Mouse (Mus musculus) embryonic facial prominence, embryonic 10.5 days (tissue): ENCODE data around the gene Sbf2. TPM values are rescaled to one million over a fixed set of nuclear protein-coding genes. Genes with fewer than 3 reads are reported as not detected.

Source experiments
- DNase-seq: peaks from one replicate; pipeline ENCODE4 v3.0.0-alpha.2; 2017; ENCODE audit warnings: low spot score
- H3K27ac ChIP-seq: fragments of 300-500 bp; sonication (generic); replicated peaks from 2 replicates; pipeline ENCODE4 v1.5.1; 2016; ENCODE audit warnings: mild to moderate bottlenecking
- H3K27me3 ChIP-seq: fragments of 300-500 bp; sonication (generic); replicated peaks from 2 replicates; pipeline ENCODE4 v1.6.1; 2016; ENCODE audit warnings: low read depth, mild to moderate bottlenecking; ENCODE audit not compliant: poor library complexity, severe bottlenecking
- H3K36me3 ChIP-seq: fragments of 300-500 bp; sonication (generic); replicated peaks from 2 replicates; pipeline ENCODE4 v1.6.1; 2016; ENCODE audit warnings: mild to moderate bottlenecking, moderate library complexity
- H3K4me1 ChIP-seq: fragments of 300-500 bp; sonication (generic); 2 replicates; pipeline ENCODE4 v1.6.1; 2016
- H3K4me3 ChIP-seq: fragments of 300-500 bp; sonication (generic); 2 replicates; pipeline ENCODE4 v1.5.1; 2016; ENCODE audit warnings: mild to moderate bottlenecking, moderate library complexity
- H3K9me3 ChIP-seq: fragments of 300-500 bp; sonication (generic); 2 replicates; pipeline ENCODE4 v1.6.1; 2016; ENCODE audit warnings: mild to moderate bottlenecking
- WGBS: fragments of 180-500 bp; shearing (Covaris S2); methylation state at CpG from one replicate; pipeline ENCODE4 v1.1.7; 2016; 5-methylcytosine and 5-hydroxymethylcytosine counted together
- polyA plus RNA-seq: library from polyadenylated mRNA; unstranded; fragments of >200 nt; fragmentation: Nextera tagmentation; extraction: Ambion mirVana; gene quantifications from 2 replicates; pipeline ENCODE4 v1.2.1, GENCODE M21; 2016

Sbf2 gene
- 27.8 and 29.5 TPM in 2 replicates for polyA plus RNA-seq

- DNase-seq: peak; percentile 94
- Histone ChIP-seq H3K27ac (peak within 1 kb of the TSS; percentile 98), H3K36me3 (no peaks in the 10 kb centered on the region), H3K4me1 (peaks cover 22% of the 10 kb centered on the region), H3K27me3 (peaks cover 19% of the 10 kb centered on the region), H3K9me3 (no peaks in the 10 kb centered on the region), H3K4me3 (peak within 1 kb of the TSS; percentile 94)
- under 1% methylated on average over 127 of the region's 127 CpGs for WGBS
Observed at GRCm38 (mm10) chr7:110614133-110615063, at the start of gene Sbf2. Gene Sbf2, minus strand, starts transcription at chr7:110614922.

- peaks cover 3% of the 10 kb centered on the region; the same call in 1 of the 2 replicates for H3K9me3 ChIP-seq
- WGBS: 56% methylated on average over 3 of the region's 3 CpGs
- DNase-seq: no peak
- H3K4me1 ChIP-seq: no peaks in the 10 kb centered on the region
- no peaks in the 10 kb centered on the region for H3K36me3 ChIP-seq
- no peak overlapping the region for H3K4me3 ChIP-seq
- H3K27me3 ChIP-seq: no peaks in the 10 kb centered on the region
- H3K27ac ChIP-seq: no peak overlapping the region
Observed at GRCm38 (mm10) chr7:110658378-110658928, 43.7 kb upstream of the Sbf2 start.

DNA sequence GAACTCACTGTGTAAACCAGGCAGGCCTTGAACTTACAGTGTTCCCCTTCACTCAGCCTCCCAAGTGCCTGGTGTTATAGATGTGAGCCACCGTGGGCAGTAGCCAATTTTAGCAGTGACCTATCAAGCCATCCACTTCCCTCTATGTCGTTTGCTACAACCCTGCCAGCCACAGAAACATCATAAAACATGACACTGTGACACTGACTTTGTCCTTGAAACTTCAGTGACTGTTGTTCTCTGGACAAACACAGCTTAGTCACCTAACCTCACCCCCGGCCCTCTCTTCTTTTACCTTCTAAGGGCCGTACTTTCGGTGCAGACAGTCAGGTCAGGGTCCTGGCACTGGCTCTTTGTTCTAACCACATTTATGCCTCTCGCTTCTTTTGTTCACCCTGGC, 41.2 kb upstream of the Sbf2 start:
- Histone ChIP-seq H3K4me3 (no peak overlapping the region), H3K27me3 (no peaks in the 10 kb centered on the region), H3K9me3 (no peaks in the 10 kb centered on the region), H3K36me3 (no peaks in the 10 kb centered on the region), H3K27ac (no peak overlapping the region), H3K4me1 (no peaks in the 10 kb centered on the region)
- WGBS: 80% methylated on average over 6 of the region's 6 CpGs
- DNase-seq: no peak

- Histone ChIP-seq H3K9me3 (no peaks in the 10 kb centered on the region), H3K4me3 (no peak overlapping the region), H3K27me3 (no peaks in the 10 kb centered on the region), H3K4me1 (no peaks in the 10 kb centered on the region), H3K27ac (no peak overlapping the region), H3K36me3 (no peaks in the 10 kb centered on the region)
- no peak for DNase-seq
- WGBS: 76% methylated on average over 3 of the region's 3 CpGs
Observed at GRCm38 (mm10) chr7:110655230-110655629, 40.5 kb upstream of the Sbf2 start.

- peaks cover 7% of the 10 kb centered on the region for H3K9me3 ChIP-seq
- H3K4me1 ChIP-seq: no peaks in the 10 kb centered on the region
- H3K36me3 ChIP-seq: no peaks in the 10 kb centered on the region; the same call in 1 of the 2 replicates
- H3K4me3 ChIP-seq: no peak overlapping the region
- WGBS: 83% methylated on average over 6 of the region's 6 CpGs
- H3K27ac ChIP-seq: no peak overlapping the region
- DNase-seq: no peak
- no peaks in the 10 kb centered on the region for H3K27me3 ChIP-seq
Observed at GRCm38 (mm10) chr7:110651091-110651490, 36.4 kb upstream of the Sbf2 start.

- Histone ChIP-seq H3K4me1 (peaks cover 4% of the 10 kb centered on the region; the same call in 1 of the 2 replicates), H3K4me3 (no peak overlapping the region), H3K36me3 (no peaks in the 10 kb centered on the region; the same call in 1 of the 2 replicates), H3K27me3 (no peaks in the 10 kb centered on the region), H3K27ac (no peak overlapping the region), H3K9me3 (peaks cover 7% of the 10 kb centered on the region)
- DNase-seq: no peak
- WGBS: 82% methylated on average over 4 of the region's 4 CpGs
Observed at GRCm38 (mm10) chr7:110650491-110650890, 35.8 kb upstream of the Sbf2 start.

GRCm38 (mm10) chr7:110649133-110649987, 34.6 kb upstream of the Sbf2 start:
- peaks cover 7% of the 10 kb centered on the region for H3K9me3 ChIP-seq
- 85% methylated on average over 6 of the region's 6 CpGs for WGBS
- H3K27me3 ChIP-seq: no peaks in the 10 kb centered on the region
- H3K27ac ChIP-seq: no peak overlapping the region
- no peaks in the 10 kb centered on the region; the same call in 1 of the 2 replicates for H3K36me3 ChIP-seq
- DNase-seq: no peak
- H3K4me3 ChIP-seq: no peak overlapping the region
- H3K4me1 ChIP-seq: peaks cover 9% of the 10 kb centered on the region; the same call in 1 of the 2 replicates

DNA sequence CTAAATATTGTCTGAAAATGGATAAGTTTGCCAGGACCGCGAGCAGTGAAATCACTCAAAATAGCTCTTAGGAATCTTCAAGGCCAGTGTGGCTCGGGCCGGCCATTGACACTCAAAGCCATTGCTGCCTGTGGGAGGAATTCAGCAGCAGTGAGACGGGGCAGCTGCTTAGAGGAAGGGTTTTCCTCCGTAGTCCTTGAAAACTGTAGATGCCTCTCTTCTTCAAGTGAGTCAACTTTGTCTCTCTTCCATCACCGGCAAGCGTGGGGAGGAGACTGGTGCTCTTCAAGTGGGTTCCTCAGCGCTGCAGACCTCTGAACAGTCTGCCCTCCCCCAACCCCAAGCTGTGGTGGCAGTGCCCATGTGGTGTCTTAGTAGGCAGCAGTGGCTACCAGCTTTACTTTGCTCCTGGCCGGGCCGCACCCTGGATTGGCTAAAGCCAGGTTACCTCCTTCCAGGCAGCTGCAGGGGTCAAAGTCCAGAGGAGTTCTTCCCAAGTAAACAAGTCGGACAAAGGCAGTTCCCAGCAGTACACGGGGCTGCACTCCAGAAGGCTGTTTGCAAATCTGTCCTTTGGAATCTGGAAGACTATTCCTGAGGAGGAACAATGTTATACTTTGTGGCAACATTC, 33.8 kb upstream of the Sbf2 start:
- Histone ChIP-seq H3K27me3 (no peaks in the 10 kb centered on the region), H3K27ac (no peak overlapping the region), H3K4me3 (no peak overlapping the region), H3K4me1 (peaks cover 9% of the 10 kb centered on the region; the same call in 1 of the 2 replicates), H3K9me3 (peaks cover 7% of the 10 kb centered on the region), H3K36me3 (no peaks in the 10 kb centered on the region; the same call in 1 of the 2 replicates)
- DNase-seq: no peak
- WGBS: 84% methylated on average over 13 of the region's 13 CpGs

DNA sequence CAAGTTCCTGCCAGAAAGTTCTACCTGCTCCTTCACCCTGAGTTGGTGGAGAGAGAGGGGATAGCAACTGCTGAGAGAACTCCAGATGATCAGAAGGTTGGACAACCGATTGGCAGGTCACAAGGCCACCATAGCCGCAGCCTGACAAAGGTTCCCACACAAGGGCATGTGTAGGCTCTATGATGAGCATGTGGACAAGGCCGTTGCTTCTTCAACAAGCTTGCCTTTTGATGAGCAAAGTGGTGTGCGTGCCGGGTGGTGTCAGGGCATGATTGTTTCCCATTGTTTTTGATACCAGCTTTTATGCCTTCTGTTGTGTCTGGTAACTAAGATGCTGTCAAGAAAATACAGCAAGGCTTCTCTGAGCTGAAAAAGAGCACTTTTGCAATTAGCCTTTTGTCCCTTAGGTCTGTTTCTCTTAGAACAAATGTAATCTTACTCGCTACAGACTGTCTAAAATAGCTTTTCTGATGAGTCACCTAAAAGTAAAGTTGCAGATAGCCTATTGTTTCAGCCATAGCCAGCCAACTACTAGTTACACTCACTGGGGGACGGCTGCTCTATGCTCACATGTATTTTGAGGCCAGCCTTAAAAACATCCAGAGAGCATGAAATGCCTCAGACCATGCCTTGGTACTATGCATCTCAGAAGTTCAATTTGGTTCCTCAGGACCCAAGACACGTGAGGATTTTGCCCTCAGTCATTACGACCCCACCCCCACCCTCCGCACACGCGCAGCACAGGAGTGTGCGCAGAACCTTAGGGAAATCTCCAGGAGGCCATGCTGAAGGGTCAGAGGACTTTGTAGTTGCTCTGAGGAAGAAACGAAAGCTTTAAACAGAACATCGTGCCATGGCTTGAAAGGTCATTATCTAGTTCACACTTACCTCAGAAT, 33.1 kb upstream of the Sbf2 start:
- no peaks in the 10 kb centered on the region; the same call in 1 of the 2 replicates for H3K36me3 ChIP-seq
- WGBS: 85% methylated on average over 15 of the region's 15 CpGs

DNA sequence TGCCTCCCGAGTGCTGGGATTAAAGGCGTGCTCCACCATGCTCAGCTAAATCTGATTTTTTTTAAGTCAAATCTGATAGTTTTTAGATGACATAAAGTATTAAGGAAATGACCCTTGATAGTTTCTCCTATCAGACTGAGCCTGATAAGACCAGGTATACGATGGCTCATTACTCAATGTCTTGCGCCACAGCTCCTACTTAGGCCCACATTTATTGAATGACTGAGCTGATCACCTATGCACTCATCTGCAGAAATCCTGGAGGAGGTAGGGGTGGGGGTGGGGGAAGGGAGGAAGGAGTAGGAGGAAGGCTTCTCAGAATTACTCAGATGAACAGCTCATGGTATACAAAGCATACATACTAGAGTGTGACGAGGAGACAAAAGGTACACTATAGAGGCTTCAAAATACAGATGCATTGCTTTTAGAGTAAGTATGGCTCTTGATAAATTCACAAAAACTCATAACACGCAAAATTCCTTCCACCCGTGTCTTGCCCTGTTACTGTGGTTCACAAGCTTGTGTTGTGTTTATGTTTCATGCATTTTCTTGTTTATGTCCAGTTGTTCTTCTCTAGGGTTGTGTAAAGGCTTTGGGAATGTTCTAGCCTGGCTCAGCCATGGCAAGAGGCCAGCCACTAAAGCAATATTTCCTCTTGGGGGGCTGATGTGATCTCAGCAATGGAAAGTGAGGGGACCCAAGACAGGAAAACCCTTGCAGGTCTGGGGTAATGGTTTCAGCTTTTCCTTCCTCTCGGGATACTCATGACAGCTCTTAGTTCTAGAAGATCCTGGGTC, 32.1 kb upstream of the Sbf2 start:
- DNase-seq: no peak
- H3K27me3 ChIP-seq: no peaks in the 10 kb centered on the region
- peaks cover 7% of the 10 kb centered on the region for H3K9me3 ChIP-seq
- H3K27ac ChIP-seq: no peak overlapping the region
- peaks cover 23% of the 10 kb centered on the region for H3K4me1 ChIP-seq
- no peaks in the 10 kb centered on the region; the same call in 1 of the 2 replicates for H3K36me3 ChIP-seq
- H3K4me3 ChIP-seq: no peak overlapping the region
- WGBS: 92% methylated on average over 8 of the region's 8 CpGs

More for the DNA sequence above, 33.1 kb upstream of the Sbf2 start:
- H3K4me3 ChIP-seq: no peak overlapping the region
- H3K27me3 ChIP-seq: no peaks in the 10 kb centered on the region
- no peak for DNase-seq
- H3K4me1 ChIP-seq: peaks cover 13% of the 10 kb centered on the region; the same call in 1 of the 2 replicates
- peaks cover 7% of the 10 kb centered on the region for H3K9me3 ChIP-seq
- no peak overlapping the region for H3K27ac ChIP-seq
